Mouse (Mus musculus) CD4-positive, CD25-positive, alpha-beta regulatory T cell, adult 4 months (primary cell): Measurements from ENCODE around the gene Cenpv. TPM values are rescaled to one million over a fixed set of nuclear protein-coding genes. Genes with fewer than 3 reads are reported as not detected.

Source experiments
- ATAC-seq: one replicate; pipeline ENCODE4 v1.8.0; 2017
- polyA plus RNA-seq, 2 experiments: library from polyadenylated mRNA; unstranded; fragments of 100-300 nt; shearing (Covaris generic); gene quantifications; one replicate each; pipeline ENCODE4 v1.2.1; 2017

The Cenpv gene
- polyA plus RNA-seq, 2 experiments from 2014 or later: 0.74 to 2.3 TPM

DNA sequence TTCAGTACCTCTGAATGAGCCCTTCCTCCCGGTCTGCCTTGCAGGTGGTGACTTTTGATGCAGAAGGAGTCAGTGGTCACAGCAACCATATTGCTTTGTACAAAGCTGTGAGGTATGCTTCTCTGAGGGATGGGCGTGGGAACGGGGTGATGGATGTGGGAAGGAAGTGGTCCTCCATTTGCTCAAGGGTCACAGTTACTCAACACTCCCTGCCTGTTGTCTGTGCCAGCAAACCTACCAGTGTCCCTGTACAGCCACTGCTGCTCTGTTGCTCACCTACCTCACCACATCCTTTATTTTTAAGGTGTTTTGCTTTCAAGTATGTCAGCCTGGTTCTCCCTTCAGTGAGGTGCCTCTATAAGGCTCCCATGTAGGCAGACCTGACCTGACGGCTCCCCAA, 31.4 kb downstream of the Cenpv start:
- ATAC-seq: peak; percentile 57

GRCm38 (mm10) chr11:62500529-62500928, 38.5 kb downstream of the Cenpv start:
- ATAC-seq: no peak

- no peak for ATAC-seq
Measured at GRCm38 (mm10) chr11:62498802-62499201, 40.3 kb downstream of the Cenpv start.

GRCm38 (mm10) chr11:62497181-62497580, 41.9 kb downstream of the Cenpv start:
- no peak for ATAC-seq

- ATAC-seq: peak; percentile 37
Measured at GRCm38 (mm10) chr11:62496151-62496715, 42.8 kb downstream of the Cenpv start.

DNA sequence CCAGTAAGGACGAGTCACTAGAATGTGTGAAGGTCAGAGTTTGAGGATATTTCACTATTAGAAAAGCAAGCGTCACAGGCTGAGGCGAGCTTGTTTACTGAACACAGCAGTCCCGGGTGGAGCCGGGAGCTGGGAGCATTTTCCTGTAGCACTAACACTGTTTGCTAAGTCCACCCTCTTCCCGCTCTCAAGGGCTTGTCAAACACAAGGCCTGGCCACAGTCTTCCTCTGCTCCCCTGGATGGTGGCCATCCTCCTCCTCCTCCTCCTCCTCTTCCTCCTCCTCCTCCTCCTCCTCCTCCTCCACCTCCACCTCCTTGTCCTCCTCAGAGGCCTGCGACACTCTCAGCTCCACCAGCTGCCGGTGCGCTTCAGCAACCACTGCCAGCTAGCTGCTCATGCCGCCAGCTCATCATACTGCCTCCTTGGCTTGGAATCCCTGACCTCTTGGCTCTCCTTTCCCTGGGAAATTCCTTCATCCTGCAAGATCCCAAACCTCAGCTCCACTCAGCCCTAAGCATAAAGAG, 43.7 kb downstream of the Cenpv start:
- no peak for ATAC-seq

GRCm38 (mm10) chr11:62494754-62495275, 44.2 kb downstream of the Cenpv start:
- ATAC-seq: peak; percentile 98

- ATAC-seq: no peak
Measured at GRCm38 (mm10) chr11:62493701-62494100, 45.4 kb downstream of the Cenpv start.

DNA sequence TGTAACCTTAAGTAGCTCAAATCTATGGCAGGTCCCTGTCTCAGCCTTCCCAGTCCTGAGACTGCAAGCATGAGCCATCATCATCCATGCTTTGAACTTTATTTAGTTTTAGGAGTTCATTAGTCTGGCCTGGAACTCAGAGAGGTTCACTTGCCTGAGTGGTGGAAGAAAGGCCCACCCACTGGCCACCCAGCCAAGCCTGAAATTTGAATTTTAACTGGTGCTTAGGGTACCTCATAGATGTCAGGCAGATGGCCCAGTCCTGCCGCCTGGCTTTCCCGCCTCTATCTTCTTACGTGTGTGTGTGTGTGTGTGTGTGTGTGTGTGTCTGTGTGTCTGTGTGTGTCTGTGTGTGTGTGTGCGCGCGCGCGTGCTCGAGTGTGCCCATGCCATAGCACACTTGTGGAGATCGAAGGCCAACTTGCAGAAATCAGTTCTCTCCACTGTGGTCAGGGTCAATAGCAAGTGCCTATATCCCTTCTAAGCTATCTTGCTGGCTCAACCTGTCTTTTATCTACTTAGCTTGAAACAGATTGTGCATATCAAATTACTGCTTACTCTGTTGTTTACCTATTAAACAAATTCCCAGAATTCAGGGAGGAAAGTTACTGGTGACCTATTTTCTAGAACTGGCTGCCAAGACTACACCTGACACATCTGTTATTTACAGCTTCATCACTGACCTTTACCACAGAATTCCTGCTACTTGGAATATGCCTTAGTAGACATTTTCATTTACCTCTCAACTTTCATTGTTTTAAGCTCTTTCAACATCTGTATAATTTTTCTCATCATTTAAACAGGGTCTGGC, 51.3 kb downstream of the Cenpv start:
- ATAC-seq: no peak

GRCm38 (mm10) chr11:62486949-62487348, 52.1 kb downstream of the Cenpv start:
- ATAC-seq: no peak

- ATAC-seq: no peak
Measured at GRCm38 (mm10) chr11:62479581-62479980, 59.5 kb downstream of the Cenpv start.

DNA sequence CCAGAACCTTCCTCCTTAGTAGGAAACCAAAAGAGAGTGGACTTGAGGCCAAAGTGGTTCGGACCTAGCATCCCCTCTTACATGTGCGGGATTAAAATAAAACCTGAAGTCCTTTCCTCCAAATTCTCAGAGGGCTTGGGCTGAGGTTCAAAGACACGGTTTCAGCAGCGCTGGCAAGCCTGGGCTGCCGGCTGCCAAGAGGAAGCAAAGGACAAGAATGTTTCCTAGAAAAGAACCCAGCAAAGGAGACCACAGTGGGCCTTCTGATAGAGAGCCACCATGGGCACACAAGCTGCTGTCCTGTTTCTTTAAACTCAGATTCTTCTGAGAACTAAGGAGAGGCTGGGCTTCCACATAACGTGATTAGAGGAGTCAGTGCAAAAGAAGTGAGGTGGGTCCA, 60.1 kb downstream of the Cenpv start:
- ATAC-seq: no peak

DNA sequence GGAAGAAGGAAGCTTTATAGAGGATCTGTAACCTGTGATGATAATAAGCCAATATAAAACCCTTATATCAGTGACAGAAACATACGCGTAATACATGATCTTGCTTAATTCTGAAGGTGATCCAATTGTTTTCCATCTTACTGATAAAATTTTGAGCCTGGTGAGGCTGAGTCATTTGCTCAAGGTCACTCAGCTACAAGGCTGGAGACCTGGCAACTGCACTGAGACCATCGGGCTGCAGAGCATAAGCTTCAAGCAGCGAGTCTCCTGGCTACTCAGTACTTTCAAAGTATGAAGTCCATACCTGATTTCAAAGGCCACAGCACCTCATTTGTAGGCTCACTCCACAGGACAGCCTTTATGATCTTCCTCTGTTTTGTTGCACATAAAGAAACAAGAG, 62.9 kb downstream of the Cenpv start:
- no peak for ATAC-seq

Other genes with a start within 250 kb of the Cenpv start
- gene Pigl, start 80.8 kb downstream of the Cenpv start, polyA plus RNA-seq: 10 to 100 TPM in 1 of 2 experiments, 1 to 10 TPM in 1; 9.2 to 13.9 TPM
- 100 to 1,000 TPM; 170 to 205 TPM for gene Ncor1, start 80.7 kb downstream of the Cenpv start, polyA plus RNA-seq
- gene Ubb, start 11.9 kb upstream of the Cenpv start, polyA plus RNA-seq: 1,000 to 10,000 TPM; 5,826 to 7,831 TPM
- gene Trpv2, start 35.2 kb upstream of the Cenpv start, polyA plus RNA-seq: 10 to 100 TPM; 65.8 to 93.5 TPM
- gene Lrrc75a, start 109.3 kb upstream of the Cenpv start, polyA plus RNA-seq: 1 to 10 TPM; 1.9 to 4.6 TPM
- gene Mmgt2, start 109.4 kb upstream of the Cenpv start, polyA plus RNA-seq: 10 to 100 TPM; 42.9 to 59.1 TPM
- 10 to 100 TPM; 16.9 to 20.4 TPM for gene Zfp287, start 192.6 kb upstream of the Cenpv start, polyA plus RNA-seq
- not detected for gene Gm10428, start 213.8 kb upstream of the Cenpv start, polyA plus RNA-seq